Mouse (Mus musculus) G1E-ER4 (cell line): ENCODE results near the gene Endog. TPM values are rescaled to one million over a fixed set of nuclear protein-coding genes. Genes with fewer than 3 reads are reported as not detected.

ENCODE experiments used
- GATA1 ChIP-seq: IDR thresholded peaks from one replicate; pipeline ENCODE4 v1.8.0; 2012; ENCODE audit warnings: low read length, inconsistent platforms
- polyA plus RNA-seq: library from polyadenylated mRNA; stranded (reverse); fragments of >175 nt; gene quantifications from 2 replicates; pipeline ENCODE4 v1.2.3, GENCODE M21; 2012

Gene Endog
- polyA plus RNA-seq, 1 experiment, result 67.9 TPM

DNA sequence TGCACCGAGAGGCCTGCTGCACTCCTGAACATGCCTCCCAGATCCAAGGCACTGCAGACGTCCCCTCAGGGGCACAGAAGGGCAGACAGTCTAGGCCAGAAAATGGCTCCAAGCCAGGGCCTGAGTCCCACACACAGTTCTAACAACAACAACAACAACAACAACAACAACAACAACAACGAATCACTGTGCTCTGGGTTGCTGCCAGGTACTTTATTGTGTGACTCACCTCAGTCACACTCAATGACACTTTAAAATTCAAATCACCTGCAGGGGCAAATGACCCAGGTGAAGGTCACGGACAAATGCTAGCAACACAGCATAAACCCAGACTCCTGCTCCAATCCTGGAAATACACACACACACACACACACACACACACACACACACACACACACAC is 26.7 kb downstream of the Endog start:
- no peak for TF ChIP-seq GATA1

GRCm38 (mm10) chr2:30199984-30200383 is 28.7 kb downstream of the Endog start:
- no peak for TF ChIP-seq GATA1

DNA sequence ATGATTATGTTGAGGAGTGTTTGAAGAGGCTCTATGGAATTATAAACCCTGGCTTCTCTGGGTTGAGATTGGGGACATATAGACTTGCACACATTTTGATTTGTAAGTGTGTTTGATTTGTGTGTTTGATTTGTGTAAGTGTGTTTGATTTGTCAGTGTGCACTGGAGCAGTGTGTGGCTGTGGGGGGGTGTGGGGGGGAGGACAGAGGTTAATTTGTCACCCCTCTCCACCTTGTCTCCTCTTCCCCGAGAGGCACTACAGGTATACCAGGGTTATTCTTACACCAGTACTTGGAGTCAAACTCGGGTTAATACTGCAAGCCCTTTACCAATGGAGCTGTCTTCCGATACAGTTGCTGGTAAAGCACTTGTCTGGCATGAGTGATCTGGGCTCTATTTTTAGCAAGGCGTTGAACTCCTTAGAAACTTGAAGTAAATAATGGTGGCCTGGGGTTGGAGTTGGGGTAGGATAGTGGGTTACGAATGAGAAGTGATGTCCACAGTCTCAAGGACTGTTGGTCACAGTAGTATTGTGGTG is 29.2 kb downstream of the Endog start:
- TF ChIP-seq GATA1, result no peak

- TF ChIP-seq GATA1, result no peak
These were observed 32.1 kb downstream of the Endog start for GRCm38 (mm10) chr2:30203439-30203838.

DNA sequence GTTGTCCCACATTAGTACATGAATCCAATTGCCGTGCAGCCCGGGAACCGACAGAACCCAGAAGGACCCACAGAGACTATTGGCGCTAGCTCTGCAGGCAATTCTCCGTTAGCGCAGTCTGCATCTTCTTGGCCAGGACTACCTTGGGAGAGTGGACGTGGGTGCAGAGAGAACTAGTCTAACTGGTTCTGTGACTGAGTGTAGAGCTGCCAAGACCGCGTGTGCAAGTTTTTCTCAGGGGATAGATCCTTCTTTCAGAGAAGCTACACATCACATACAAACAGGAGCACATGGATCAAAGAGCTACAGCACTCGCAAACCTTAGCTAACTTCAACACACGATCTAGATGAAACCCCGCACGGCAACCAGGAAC is 33.9 kb downstream of the Endog start:
- no peak for TF ChIP-seq GATA1

GRCm38 (mm10) chr2:30205629-30206357 is 34.5 kb downstream of the Endog start, which contains the start of gene Kyat1:
Gene Kyat1 (minus strand): TSS chr2:30205847.
- TF ChIP-seq GATA1, result no peak

DNA sequence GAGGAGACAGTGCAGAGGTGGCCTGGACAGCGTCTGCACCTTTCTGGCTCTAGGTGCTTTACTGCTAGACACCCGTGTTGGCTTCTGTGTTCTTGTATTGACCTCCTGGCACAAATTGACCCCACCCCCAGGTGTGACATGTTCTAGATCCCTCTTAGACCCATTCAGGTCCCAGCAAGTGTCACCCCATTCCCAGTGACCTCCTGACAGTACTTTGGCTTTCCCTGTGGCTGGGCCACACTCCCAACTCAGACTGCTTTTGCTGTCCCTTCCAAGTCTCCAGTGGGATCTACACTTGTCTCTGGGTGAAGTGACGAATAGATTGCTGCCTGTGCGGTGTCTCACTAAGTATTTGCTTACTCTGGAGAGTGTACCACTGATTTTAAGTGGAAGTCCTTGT is 36.1 kb downstream of the Endog start:
- no peak for TF ChIP-seq GATA1

GRCm38 (mm10) chr2:30207886-30208285 is 36.6 kb downstream of the Endog start:
- TF ChIP-seq GATA1, result no peak

DNA sequence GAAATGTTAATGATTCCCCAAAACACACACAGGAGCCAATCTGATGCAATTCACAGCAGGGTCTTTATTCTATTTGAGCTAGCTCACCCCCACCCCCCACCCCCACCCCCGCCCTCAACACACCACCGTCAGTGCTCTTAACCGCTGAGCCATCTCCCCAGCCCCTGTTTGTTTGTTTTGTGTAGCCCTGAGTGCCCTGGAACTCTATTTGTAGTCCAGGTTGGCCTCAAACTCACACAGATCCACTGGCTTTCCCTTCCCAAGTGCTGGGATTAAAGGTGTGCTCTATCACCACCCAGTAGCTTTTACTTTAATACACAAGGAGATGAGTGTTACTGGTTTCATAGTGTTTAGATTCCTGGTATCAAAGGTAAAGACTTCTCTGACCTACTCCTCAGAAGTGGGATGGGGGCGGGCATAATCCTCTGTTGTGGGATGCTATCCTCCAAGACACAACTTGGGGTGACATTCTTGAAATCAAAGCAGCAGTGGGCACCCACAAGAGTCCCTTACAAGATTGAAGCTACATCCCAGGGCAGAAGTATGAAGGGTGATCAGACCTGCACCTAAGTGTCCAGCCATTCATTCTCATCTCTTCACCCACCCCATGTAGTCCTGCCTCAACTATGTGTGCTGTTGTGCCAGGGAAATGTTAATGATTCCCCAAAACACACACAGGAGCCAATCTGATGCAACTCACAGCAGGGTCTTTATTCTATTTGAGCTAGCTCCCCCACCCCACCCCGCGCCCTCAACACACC is 40.3 kb downstream of the Endog start:
- TF ChIP-seq GATA1, result no peak

GRCm38 (mm10) chr2:30212169-30212545 is 40.9 kb downstream of the Endog start:
- no peak for TF ChIP-seq GATA1

- TF ChIP-seq GATA1, result no peak
These were observed 41.7 kb downstream of the Endog start for GRCm38 (mm10) chr2:30212951-30213350.

DNA sequence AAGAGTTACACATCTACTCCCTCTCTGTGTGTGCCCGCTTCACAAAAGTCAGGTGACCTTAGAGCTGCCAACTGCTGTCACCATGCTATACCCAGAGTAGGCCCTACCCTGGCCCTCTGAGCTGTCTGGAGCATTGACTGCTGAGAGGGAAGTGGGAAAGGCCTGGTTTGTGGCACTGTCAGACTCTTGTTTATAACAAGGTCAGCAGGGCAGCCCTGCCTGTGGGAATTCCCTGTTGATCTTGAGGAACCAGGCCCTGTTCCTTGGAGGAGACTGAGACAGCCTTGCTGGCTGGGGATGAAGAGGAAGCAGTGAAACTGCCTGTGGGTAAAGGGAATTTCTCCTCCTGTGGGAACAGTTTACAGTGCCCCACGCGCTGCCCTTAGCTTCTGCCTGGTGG is 43.5 kb downstream of the Endog start:
- no peak for TF ChIP-seq GATA1

DNA sequence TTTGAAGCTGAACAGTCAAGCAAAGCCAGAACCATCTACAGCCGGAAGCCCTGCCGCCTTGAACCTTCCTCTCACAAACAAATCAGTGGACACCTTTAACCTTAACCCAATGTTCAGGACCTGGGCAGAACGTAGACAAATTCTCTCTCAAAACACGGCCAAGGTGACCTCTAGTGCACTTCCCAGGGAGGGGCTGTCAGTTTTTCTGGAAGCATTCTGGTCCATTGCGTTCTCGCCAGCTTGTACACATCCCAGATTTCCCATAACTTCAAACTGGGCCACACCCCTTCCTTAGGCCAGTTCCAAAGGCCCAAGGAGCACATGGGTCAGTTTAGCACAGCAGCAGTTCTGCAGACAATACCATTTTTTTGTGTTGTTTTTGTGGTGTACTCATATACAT is 44.2 kb downstream of the Endog start:
- TF ChIP-seq GATA1, result no peak

DNA sequence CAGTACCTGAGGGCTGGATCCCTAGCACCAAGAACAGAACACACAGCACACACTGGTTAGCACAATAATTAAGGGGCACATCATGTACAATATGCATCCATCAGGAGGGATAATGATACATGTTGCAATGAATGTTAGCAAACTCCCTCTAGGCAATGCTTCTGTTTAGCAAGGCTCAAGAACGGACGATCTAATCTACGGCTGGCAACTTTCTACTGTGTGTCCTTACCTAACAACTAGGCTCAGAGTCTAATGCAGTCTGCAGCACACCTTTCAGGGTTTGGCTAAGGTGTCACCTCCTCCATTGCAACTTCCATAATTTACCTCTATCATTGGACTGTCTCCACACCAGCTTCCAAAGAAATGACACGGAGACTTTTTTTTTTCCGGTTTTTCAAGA is 45.0 kb downstream of the Endog start:
- TF ChIP-seq GATA1, result no peak

Other genes with a start within 250 kb of the Endog start
- gene Gle1, start 236.1 kb upstream of the Endog start, polyA plus RNA-seq, result 62.7 and 85.8 TPM in 2 replicates
- 3.4 and 4.7 TPM in 2 replicates for gene Sptan1, start 205.9 kb upstream of the Endog start, polyA plus RNA-seq
- 29.5 and 36.5 TPM in 2 replicates for gene Wdr34, start 122.6 kb upstream of the Endog start, polyA plus RNA-seq
- gene Set, start 114.1 kb upstream of the Endog start, polyA plus RNA-seq, result 618 and 765 TPM in 2 replicates
- gene Pkn3, start 93.8 kb upstream of the Endog start, polyA plus RNA-seq, result 26.9 and 29.7 TPM in 2 replicates
- gene Zdhhc12, start 77.8 kb upstream of the Endog start, polyA plus RNA-seq, result 42.0 and 45.2 TPM in 2 replicates
- gene Zer1, start 46.9 kb upstream of the Endog start, polyA plus RNA-seq, result 11.1 and 18.6 TPM in 2 replicates
- gene Tbc1d13, start 37.7 kb upstream of the Endog start, polyA plus RNA-seq, result 26.0 and 27.7 TPM in 2 replicates
- 50.7 and 54.1 TPM in 2 replicates for gene Spout1, start 7.0 kb downstream of the Endog start, polyA plus RNA-seq
- 4.8 and 16.9 TPM in 2 replicates for gene Kyat1, start 34.4 kb downstream of the Endog start, polyA plus RNA-seq
- gene Lrrc8a, start 66.2 kb downstream of the Endog start, polyA plus RNA-seq, result 3.8 and 6.4 TPM in 2 replicates
- 0.53 and 2.0 TPM in 2 replicates for gene Gm28035, start 69.1 kb downstream of the Endog start, polyA plus RNA-seq
- gene Phyhd1, start 94.7 kb downstream of the Endog start, polyA plus RNA-seq, result 0.10 and 0.15 TPM in 2 replicates
- not detected in 2 replicates for gene Gm28038, start 109.5 kb downstream of the Endog start, polyA plus RNA-seq
- 5.8 and 8.4 TPM in 2 replicates for gene Dolk, start 114.8 kb downstream of the Endog start, polyA plus RNA-seq
- 108 and 109 TPM in 2 replicates for gene Nup188, start 114.9 kb downstream of the Endog start, polyA plus RNA-seq
- gene Sh3glb2, start 187.8 kb downstream of the Endog start, polyA plus RNA-seq, result 38.7 and 40.7 TPM in 2 replicates
- 16.3 and 17.9 TPM in 2 replicates for gene Miga2, start 192.7 kb downstream of the Endog start, polyA plus RNA-seq
- 24.4 and 31.5 TPM in 2 replicates for gene Dolpp1, start 220.8 kb downstream of the Endog start, polyA plus RNA-seq
- gene Crat, start 244.3 kb downstream of the Endog start, polyA plus RNA-seq, result 35.7 and 40.4 TPM in 2 replicates
- gene Ptpa, start 244.5 kb downstream of the Endog start, polyA plus RNA-seq, result 1,075 and 1,193 TPM in 2 replicates